Mouse (Mus musculus): ENCODE measurements at regions not wholly inside any gene's neighbourhood (a gene's known extent, or its start where the extent isn't known, plus 50 kb on each side); places are given as distances from the start of the nearest gene placed in this dataset.

- DNase-seq (ENCODE audit: low read depth, low spot score), result no peak
Observed at GRCm38 (mm10) chr1:13941351-13941750, 2151.8 kb downstream of the 4930444P10Rik start.

DNA sequence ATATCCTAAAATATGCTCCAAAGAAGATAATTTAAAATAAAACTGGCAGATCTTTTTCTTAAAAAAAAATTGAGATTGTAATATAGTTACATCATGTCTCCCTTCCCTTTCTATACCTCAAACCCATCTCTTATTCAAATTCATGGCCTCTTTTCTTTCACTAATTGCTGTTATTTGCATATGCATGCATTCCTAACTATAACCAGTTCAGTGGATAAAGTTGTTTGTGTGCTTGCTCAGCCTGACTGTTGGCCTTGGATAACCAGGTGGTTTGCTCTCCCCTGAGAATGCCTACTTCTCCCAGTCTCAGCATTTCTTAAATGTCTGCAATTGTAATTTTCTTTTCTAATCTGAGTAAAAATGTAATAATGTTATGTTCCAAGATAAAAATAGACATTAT lies 2154.8 kb downstream of the 4930444P10Rik start:
- no peak for DNase-seq (ENCODE audit: low read depth, low spot score)

DNA sequence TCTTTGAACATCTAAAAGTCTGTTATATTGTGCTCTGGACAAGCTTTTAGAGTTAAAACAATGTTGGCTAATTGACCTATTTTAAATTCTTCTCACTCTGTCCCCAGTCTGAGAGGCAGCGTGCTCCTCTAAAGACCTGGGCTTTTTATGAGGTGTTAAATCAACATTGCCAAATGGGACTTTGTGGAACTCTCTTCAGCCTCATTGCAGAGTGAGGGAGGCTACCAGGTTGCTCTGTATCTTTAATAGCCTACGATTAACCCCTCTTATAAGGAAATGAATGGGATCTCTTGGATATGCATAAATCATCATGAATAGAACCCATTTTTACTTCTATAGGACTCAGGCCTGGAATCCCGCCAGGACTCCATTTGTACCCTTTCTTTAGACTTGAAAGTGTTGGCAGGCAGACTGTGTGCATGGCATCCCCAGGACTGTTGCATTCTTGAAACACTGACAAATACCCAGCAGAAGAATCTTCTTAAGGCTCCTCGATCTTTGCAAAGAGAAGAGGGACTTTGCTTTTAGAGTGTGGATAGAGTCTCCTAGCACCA lies 2157.1 kb downstream of the 4930444P10Rik start:
- DNase-seq (ENCODE audit: low read depth, low spot score), result peak; percentile 63

DNA sequence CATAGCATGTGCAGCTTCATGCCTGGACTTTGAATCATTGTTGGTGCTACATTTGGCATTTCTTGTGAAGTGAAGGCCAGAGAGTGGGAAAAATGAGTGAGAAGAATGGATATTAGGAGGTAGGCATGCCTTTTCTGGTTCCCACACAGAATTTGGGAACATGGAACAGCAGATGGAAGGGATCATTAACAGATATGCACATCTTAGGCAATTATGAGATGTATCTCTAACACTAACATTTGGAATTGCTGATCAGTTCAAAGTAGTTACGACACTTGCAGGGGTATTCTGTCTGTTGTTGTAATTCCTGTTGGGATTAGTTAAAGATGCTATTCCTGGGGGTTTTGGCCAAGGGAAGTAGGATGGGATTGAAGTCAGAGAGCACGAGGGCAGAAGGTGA lies 2164.4 kb downstream of the 4930444P10Rik start:
- no peak for DNase-seq (ENCODE audit: low read depth, low spot score)

DNA sequence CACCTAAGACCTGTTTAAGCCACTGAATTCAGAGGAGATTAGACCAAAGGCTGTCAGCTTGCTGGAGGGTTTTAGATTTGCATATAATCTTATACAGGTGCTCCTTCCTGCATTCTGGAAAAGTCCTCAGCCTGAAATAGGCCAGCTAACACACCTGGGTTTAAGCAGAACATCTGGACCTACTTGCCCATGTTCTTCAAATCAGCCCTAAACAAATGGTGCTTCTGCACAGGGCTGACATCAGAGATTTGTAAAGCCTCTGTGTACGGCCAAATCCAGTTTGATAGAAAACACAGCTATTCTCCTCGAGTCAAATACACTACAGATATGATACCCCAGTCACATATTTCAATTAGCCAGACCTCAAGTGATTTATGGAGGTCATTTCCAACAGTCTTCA lies 2165.2 kb downstream of the 4930444P10Rik start:
- DNase-seq (ENCODE audit: low read depth, low spot score), result peak; percentile 47

DNA sequence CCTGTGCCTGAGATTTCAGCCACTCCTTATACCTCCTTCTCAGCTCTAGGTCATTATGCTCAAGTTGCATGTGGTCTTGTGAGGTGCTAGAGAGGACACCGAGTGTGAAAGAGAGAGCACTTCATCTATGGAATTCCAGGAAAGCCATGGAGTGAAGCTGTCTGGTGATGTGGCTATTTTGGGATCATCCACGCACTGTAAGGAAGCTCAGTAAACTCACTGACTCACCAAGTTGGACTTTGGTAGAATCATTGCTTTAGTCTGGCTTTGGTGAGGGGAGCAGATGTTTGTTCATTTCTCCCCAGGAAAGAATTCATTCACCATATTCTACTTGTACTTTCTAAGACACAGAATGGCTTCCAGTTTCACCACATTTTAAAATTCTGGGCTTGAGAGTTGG lies 2167.1 kb downstream of the 4930444P10Rik start:
- no peak for DNase-seq (ENCODE audit: low read depth, low spot score)

DNA sequence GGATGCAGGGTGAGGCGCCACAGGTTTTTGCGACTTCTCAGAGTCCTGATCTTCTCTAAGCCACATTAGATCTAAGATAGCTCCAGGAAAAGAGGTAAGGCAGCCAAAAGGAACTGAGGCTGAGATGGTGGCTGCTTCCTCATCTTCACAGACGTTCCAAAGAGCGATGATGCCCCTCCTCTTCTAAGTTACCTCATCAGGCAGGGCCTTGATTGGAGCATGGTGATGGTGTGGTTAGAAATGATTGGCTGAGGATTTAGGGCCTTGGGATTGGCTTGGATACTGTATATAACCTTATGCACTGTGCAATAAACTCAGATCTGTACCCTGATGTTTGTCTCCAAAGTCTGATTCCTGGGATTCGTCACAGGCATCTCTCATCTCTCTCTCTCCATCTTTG lies 2177.9 kb downstream of the 4930444P10Rik start:
- DNase-seq (ENCODE audit: low read depth, low spot score), result no peak

DNA sequence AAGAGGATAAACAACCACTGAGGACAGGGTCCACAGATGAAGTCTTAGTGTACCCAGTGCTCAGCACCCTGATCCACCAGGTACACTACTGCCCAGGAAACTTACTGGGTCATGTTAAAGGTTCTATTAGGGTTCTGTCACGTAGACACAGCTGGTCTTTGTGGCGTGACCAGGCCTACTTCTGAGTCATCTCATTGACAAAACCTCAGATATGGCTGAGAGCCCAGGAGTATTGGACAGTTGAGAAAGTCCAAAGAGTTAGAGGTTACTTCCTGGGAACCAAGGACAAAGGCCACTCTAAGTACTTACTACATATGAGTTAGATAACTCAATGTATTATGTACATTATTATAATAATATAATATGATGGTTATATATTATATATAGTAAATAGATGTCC lies 2214.0 kb downstream of the 4930444P10Rik start:
- DNase-seq (ENCODE audit: low read depth, low spot score), result no peak

DNA sequence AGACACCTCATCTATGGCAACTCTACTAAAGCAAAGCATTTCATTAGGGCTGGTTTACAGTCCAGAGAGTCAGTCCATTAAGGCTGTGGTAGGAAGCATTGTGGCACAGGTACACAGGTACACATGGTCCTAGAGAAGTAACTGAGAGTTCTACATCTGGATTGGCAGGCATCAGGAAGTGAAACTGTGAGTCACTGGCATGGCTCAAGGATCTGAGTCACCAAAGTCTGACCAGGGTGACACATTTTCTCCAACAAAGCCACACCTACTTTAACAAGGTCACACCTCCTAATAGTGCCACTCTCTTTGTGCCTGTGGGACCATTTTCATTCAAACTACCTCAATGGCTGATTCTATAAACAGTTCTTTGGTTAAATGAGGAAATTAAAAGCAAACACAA lies 2219.2 kb downstream of the 4930444P10Rik start:
- no peak for DNase-seq (ENCODE audit: low read depth, low spot score)

DNA sequence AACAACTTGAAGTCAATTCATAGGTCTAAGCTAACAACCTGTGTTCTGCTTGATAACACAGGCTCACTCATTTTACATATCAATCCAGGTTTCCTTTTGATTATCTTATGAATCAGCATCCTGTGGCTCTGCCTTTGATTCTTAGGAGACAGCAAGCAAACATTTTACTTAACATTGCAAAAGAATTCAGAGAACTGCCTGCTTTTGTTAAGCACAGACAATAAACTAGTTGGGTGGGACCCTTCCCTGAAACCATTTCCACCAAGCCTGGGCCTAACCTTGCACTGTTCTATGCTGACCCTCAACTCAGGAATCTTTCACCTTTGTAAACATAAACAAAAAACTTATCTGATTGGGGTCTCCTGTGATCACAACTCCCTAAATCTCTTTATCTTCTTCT lies 2220.6 kb downstream of the 4930444P10Rik start:
- DNase-seq (ENCODE audit: low read depth, low spot score), result no peak

- DNase-seq (ENCODE audit: low read depth, low spot score), result no peak
Observed at GRCm38 (mm10) chr1:13870631-13871286, 2222.4 kb downstream of the 4930444P10Rik start.

GRCm38 (mm10) chr1:13865713-13866112 lies 2227.4 kb downstream of the 4930444P10Rik start:
- DNase-seq (ENCODE audit: low read depth, low spot score), result no peak

DNA sequence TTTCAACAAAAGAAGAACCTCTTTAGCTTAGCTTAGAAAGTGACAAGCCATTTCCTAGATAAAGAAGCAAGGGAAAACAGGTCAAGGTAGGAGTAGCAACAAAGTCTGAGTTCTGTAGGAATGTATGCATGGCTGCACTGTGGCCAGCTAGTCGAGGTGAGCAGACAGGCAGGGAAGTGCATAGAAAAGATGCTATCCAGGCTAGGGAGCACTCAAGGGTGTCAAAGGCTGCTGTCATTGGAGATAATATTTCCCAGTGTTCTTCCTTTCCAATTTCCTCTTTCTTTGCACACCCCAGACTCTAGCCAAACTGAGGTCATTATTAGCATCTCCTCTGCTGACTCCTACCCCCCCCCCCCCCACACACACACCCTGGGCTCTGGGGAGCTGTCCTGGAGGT lies 2229.4 kb downstream of the 4930444P10Rik start:
- no peak for DNase-seq (ENCODE audit: low read depth, low spot score)

GRCm38 (mm10) chr1:13861070-13861511 lies 2232.0 kb downstream of the 4930444P10Rik start:
- DNase-seq (ENCODE audit: low read depth, low spot score), result peak; percentile 68

DNA sequence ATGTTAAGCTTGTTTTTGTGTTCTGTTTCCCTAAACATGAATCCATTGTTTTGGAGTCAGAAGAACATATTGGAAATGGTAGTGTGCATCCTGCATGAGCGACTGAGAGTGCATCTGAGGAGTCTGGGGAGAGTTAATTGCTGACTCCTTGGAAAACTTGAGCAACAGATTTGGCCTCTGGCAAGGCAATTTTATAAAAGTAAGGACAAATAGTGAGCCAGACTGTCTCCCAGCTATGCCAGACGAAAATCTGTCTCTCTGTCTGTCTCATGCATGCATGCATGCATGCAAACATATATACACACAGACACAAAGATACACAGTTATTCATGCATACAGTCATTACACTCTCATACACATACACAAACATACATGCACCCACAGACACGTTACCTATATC lies 2232.7 kb downstream of the 4930444P10Rik start:
- DNase-seq (ENCODE audit: low read depth, low spot score), result no peak

DNA sequence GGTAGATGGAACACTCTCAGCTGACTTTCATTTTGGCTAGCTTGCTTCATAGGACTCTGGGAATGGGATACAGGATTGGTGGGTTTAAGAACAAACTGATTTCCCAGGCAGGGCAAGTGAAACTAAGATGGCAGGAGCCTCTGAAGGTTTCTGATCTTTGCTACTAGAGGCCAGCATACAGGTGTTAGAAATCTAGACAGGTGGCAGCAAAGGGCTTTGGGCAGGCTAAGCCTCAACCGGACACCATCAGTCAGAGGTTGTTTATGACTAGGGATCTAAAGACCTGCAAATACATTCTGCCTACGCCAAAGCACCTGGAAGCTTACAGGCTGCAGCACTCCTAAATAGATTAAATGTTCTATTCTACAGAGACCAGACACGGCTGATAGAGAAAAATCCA lies 2233.4 kb downstream of the 4930444P10Rik start:
- peak; percentile 35 for DNase-seq (ENCODE audit: low read depth, low spot score)

DNA sequence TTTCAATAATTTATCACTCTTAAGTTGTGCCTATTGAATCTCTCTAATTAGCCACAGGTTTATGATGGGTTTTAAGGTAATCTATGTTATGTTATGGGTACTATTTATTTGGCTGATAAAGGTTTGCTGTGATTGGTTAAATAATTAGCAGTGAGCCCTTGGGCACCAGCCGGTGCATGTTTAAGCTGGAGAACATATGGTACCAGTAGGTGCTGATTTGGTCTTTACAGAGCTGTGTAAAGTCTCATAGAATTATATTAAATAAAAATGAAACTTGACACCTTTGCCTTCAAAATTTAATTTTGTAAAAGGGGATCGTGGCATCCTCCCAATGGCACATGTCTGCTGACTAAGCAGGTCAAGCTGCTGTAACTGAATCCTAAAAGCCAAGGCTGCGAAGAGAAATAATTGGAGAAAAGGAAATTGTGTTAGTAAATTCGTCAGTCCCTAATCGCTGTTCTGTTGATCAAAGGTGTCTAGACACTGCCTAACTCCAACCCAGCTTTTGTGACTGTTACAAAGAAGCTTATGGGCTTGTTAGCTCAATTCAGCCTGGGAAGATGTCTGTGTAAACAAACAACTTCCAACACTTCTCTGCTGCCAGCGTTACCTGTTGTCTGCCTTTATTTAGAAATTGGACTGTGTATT lies 2234.6 kb downstream of the 4930444P10Rik start:
- no peak for DNase-seq (ENCODE audit: low read depth, low spot score)

- DNase-seq (ENCODE audit: low read depth, low spot score), result no peak
Observed at GRCm38 (mm10) chr1:13856998-13857397, 2236.1 kb downstream of the 4930444P10Rik start.

DNA sequence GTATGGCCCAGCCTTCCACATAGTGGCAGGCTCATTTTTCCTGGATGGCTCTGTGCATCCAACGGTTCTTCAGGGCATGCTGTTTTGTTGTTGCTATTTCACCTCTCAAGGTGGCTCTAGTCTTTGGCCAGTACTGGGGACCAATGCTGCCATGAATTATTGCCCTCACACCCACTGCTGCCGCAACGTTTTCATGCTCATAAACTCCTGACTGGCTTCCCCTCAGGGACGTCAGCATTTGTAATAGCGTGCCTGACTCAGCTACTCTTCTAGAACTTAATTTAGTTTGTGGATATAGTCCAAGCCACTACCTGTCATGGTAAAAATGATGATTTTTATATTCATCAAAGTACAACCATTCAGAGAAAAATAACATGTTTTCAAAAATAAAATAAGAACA lies 2242.0 kb downstream of the 4930444P10Rik start:
- no peak for DNase-seq (ENCODE audit: low read depth, low spot score)

DNA sequence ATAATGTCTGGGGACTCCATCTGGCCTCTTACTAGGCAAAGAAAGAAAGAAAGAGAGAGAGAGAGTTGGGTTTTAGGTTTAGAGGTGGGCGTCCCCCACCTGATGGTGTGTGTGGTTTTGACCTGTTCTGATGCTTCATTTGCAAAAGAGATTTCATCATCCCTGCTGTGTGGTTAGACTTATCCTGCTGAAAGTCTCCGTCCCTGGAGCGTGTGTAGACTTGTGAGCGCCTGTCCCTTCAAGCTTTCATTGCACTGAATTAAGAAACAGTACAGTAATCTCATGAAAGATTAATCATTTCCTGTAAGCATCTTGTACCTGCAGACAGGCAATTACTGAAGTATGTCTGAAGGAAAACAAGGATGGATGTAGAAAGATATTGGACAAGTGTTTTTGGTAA lies 2244.1 kb downstream of the 4930444P10Rik start:
- DNase-seq (ENCODE audit: low read depth, low spot score), result no peak

DNA sequence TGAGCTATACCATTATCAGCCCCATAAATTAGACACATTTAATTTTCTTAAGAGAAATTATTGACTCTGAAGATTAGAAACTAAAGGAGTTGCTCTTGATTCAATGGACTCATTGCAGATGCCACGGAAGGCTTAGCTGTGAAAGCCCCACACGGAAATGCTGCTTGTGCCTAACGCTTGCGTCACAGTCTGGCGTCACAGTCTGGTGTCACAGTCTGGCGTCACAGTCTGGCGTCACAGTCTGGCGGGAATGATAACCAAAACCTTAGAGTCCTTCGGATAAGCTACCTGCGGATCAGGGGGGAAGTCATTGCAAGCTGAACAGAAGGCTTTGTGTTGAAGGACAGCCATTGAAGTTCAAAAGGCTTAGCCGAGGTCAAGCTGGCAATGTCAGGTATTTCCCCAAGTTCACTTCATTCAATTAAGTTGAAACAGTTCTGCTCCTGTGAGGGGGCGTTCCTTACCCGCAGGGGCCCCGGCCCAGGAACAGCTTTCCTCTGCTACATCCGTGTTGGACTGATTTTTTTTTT lies 2246.7 kb downstream of the 4930444P10Rik start:
- peak; percentile 25 for DNase-seq (ENCODE audit: low read depth, low spot score)

GRCm38 (mm10) chr1:13840309-13840622 lies 2252.9 kb downstream of the 4930444P10Rik start:
- DNase-seq (ENCODE audit: low read depth, low spot score), result no peak
